Mouse (Mus musculus): ENCODE measurements around the gene Spp2.

The Spp2 gene

GRCm38 (mm10) chr1:88406807-88407198 is at the start of gene Spp2:
Spp2 (plus strand) TSS chr1:88406961.
- DNase-seq (ENCODE audit: low spot score): no peak

GRCm38 (mm10) chr1:88357458-88358090 is 49.2 kb upstream of the Spp2 start:
- DNase-seq (ENCODE audit: low spot score): peak; percentile 49

GRCm38 (mm10) chr1:88358102-88358654 is 48.6 kb upstream of the Spp2 start:
- no peak for DNase-seq (ENCODE audit: low spot score)

GRCm38 (mm10) chr1:88361085-88361484 is 45.7 kb upstream of the Spp2 start:
- no peak for DNase-seq (ENCODE audit: low spot score)

- no peak for DNase-seq (ENCODE audit: low spot score)
Measured at GRCm38 (mm10) chr1:88366881-88367644, 39.7 kb upstream of the Spp2 start.

- DNase-seq (ENCODE audit: low spot score): no peak
Measured at GRCm38 (mm10) chr1:88378446-88378845, 28.3 kb upstream of the Spp2 start.

GRCm38 (mm10) chr1:88391632-88392031 is 15.1 kb upstream of the Spp2 start:
- no peak for DNase-seq (ENCODE audit: low spot score)

- no peak for DNase-seq (ENCODE audit: low spot score)
Measured at GRCm38 (mm10) chr1:88393321-88393720, 13.4 kb upstream of the Spp2 start.

- no peak for DNase-seq (ENCODE audit: low spot score)
Measured at GRCm38 (mm10) chr1:88403378-88403777, 3.4 kb upstream of the Spp2 start.

GRCm38 (mm10) chr1:88406078-88406806 is 519 bp upstream of the Spp2 start:
- no peak for DNase-seq (ENCODE audit: low spot score)

- no peak for DNase-seq (ENCODE audit: low spot score)
Measured at GRCm38 (mm10) chr1:88408340-88408739, 1.6 kb downstream of the Spp2 start.

- DNase-seq (ENCODE audit: low spot score): no peak
Measured at GRCm38 (mm10) chr1:88412013-88412412, 5.3 kb downstream of the Spp2 start.

GRCm38 (mm10) chr1:88418943-88419342 is 12.2 kb downstream of the Spp2 start:
- DNase-seq (ENCODE audit: low spot score): no peak

GRCm38 (mm10) chr1:88422045-88422444 is 15.3 kb downstream of the Spp2 start:
- DNase-seq (ENCODE audit: low spot score): no peak

GRCm38 (mm10) chr1:88422846-88423395 is 16.2 kb downstream of the Spp2 start:
- no peak for DNase-seq (ENCODE audit: low spot score)

GRCm38 (mm10) chr1:88424602-88425252 is 18.0 kb downstream of the Spp2 start:
- DNase-seq (ENCODE audit: low spot score): peak; percentile 87

GRCm38 (mm10) chr1:88427987-88428741 is 21.4 kb downstream of the Spp2 start:
- no peak for DNase-seq (ENCODE audit: low spot score)

- no peak for DNase-seq (ENCODE audit: low spot score)
Measured at GRCm38 (mm10) chr1:88429413-88429812, 22.7 kb downstream of the Spp2 start.

- DNase-seq (ENCODE audit: low spot score): no peak
Measured at GRCm38 (mm10) chr1:88431262-88431661, 24.5 kb downstream of the Spp2 start.

- no peak for DNase-seq (ENCODE audit: low spot score)
Measured at GRCm38 (mm10) chr1:88432601-88433000, 25.8 kb downstream of the Spp2 start.

Measured in urinary bladder, postnatal 25 days (tissue).